Comparison of ENCODE assay signal across 27 mouse cellular contexts in the genomic region with DNA sequence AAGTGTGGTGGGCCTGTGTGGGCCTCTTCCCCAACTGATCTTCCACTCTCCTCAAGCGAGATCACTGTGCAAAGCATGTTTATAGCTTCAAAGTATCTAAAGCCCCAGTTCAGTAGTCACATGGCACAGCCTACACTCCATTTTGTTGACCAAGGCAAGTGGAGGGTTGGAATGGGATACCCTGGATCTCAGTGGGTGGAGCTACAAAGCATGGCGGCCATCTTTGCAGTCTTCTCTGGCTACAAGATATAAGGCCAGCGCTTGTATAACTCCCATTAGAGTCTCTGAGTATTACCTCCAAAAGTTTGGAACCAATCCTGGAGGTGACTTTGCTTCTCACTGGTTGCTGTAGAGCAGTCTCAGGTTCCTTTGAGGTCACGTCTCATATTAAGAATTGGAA.
"Had no signal": no experiment of that assay in that cellular context is flagged by ENCODE, and none has a peak within 500 bp of the region (broad histone marks: within the 10 kb centered on the region; RNA-seq: fewer than 3 reads in every experiment).

No protein-coding gene starts in this region.

- H3K4me3 ChIP-seq: heart, embryonic 12.5 days; heart, embryonic 13.5 days; heart, embryonic 15.5 days; hindbrain, embryonic 10.5 days; hindbrain, embryonic 12.5 days; hindbrain, embryonic 13.5 days; hindbrain, embryonic 15.5 days; intestine, embryonic 15.5 days; kidney, embryonic 15.5 days; layer of hippocampus, adult 2 months; left cerebral cortex, adult 2 months had no signal

- H3K36me3 ChIP-seq: heart, embryonic 12.5 days; heart, embryonic 13.5 days; heart, embryonic 15.5 days; hindbrain, embryonic 10.5 days; hindbrain, embryonic 12.5 days; hindbrain, embryonic 13.5 days; hindbrain, embryonic 15.5 days; intestine, embryonic 15.5 days; kidney, embryonic 15.5 days had no signal

- H3K9ac ChIP-seq: heart, embryonic 12.5 days; heart, embryonic 13.5 days; heart, embryonic 15.5 days; hindbrain, embryonic 12.5 days; hindbrain, embryonic 13.5 days; hindbrain, embryonic 14.5 days; hindbrain, embryonic 15.5 days; intestine, embryonic 15.5 days; kidney, embryonic 15.5 days had no signal

- DNase-seq: heart, postnatal 10 days; heart, postnatal 14 days; heart, postnatal 36 days; heart, postnatal 4 days; kidney, adult 18-20 months; kidney, postnatal 10 days; kidney, postnatal 14 days; layer of hippocampus, adult 9-11 months had no signal

- H3K9me3 ChIP-seq: heart, embryonic 12.5 days; heart, embryonic 13.5 days; heart, embryonic 15.5 days; hindbrain, embryonic 10.5 days; hindbrain, embryonic 12.5 days; hindbrain, embryonic 13.5 days; hindbrain, embryonic 15.5 days; intestine, embryonic 15.5 days; kidney, embryonic 15.5 days had no signal

- H3K4me2 ChIP-seq: heart, embryonic 11.5 days; heart, embryonic 12.5 days; heart, embryonic 13.5 days; heart, embryonic 15.5 days; hindbrain, embryonic 12.5 days; hindbrain, embryonic 13.5 days; hindbrain, embryonic 14.5 days; hindbrain, embryonic 15.5 days; intestine, embryonic 15.5 days; kidney, embryonic 15.5 days had no signal

- H3K27me3 ChIP-seq: heart, embryonic 12.5 days; heart, embryonic 13.5 days; heart, embryonic 15.5 days; hindbrain, embryonic 12.5 days; hindbrain, embryonic 13.5 days; hindbrain, embryonic 15.5 days; intestine, embryonic 15.5 days; kidney, embryonic 15.5 days had no signal

- H3K4me1 ChIP-seq: heart, embryonic 12.5 days; heart, embryonic 13.5 days; heart, embryonic 15.5 days; hindbrain, embryonic 10.5 days; hindbrain, embryonic 12.5 days; hindbrain, embryonic 13.5 days; hindbrain, embryonic 15.5 days; intestine, embryonic 15.5 days had no signal

- ATAC-seq: hindbrain, embryonic 16.5 days; hindbrain, postnatal 0 days; inflammation-experienced regulatory T-cells, adult 6 months; intestine, embryonic 15.5 days; intestine, embryonic 16.5 days; intestine, postnatal 0 days had no signal

- H3K27ac ChIP-seq: heart, embryonic 13.5 days; heart, embryonic 15.5 days; hindbrain, embryonic 10.5 days; hindbrain, embryonic 12.5 days; hindbrain, embryonic 13.5 days; hindbrain, embryonic 14.5 days; hindbrain, embryonic 15.5 days; hindbrain, postnatal 0 days; intestine, embryonic 15.5 days; kidney, embryonic 15.5 days; kidney, postnatal 0 days; layer of hippocampus, adult 2 months; left cerebral cortex, adult 2 months had no signal
